Mouse (Mus musculus): ENCODE measurements around the gene Ngly1.

Ngly1 gene

GRCm38 (mm10) chr14:16249171-16249874, at the start of gene Ngly1, which contains the start of gene Oxsm:
TSS of gene Ngly1 (plus strand) at chr14:16249280.
TSS of gene Oxsm (minus strand) at chr14:16249808.
- DNase-seq, result peak; percentile 92

GRCm38 (mm10) chr14:16200220-16200912, 48.7 kb upstream of the Ngly1 start:
- DNase-seq, result no peak

- DNase-seq, result peak; percentile 61
These were observed 48.0 kb upstream of the Ngly1 start for GRCm38 (mm10) chr14:16200969-16201638.

- no peak for DNase-seq
These were observed 47.4 kb upstream of the Ngly1 start for GRCm38 (mm10) chr14:16201673-16202072.

GRCm38 (mm10) chr14:16207722-16208121, 41.4 kb upstream of the Ngly1 start:
- DNase-seq, result no peak

GRCm38 (mm10) chr14:16219015-16219414, 30.1 kb upstream of the Ngly1 start:
- peak; percentile 60 for DNase-seq

GRCm38 (mm10) chr14:16229395-16229794, 19.7 kb upstream of the Ngly1 start:
- no peak for DNase-seq

- DNase-seq, result no peak
These were observed 18.5 kb upstream of the Ngly1 start for GRCm38 (mm10) chr14:16230581-16230980.

GRCm38 (mm10) chr14:16233515-16233914, 15.6 kb upstream of the Ngly1 start:
- no peak for DNase-seq

- no peak for DNase-seq
These were observed 12.6 kb upstream of the Ngly1 start for GRCm38 (mm10) chr14:16236466-16236865.

GRCm38 (mm10) chr14:16242193-16242815, 6.8 kb upstream of the Ngly1 start:
- DNase-seq, result no peak

- DNase-seq, result peak; percentile 89
These were observed 6.0 kb upstream of the Ngly1 start for GRCm38 (mm10) chr14:16242947-16243602.

- no peak for DNase-seq
These were observed 5.4 kb upstream of the Ngly1 start for GRCm38 (mm10) chr14:16243603-16244209.

- no peak for DNase-seq
These were observed 4.7 kb upstream of the Ngly1 start for GRCm38 (mm10) chr14:16244370-16244769.

GRCm38 (mm10) chr14:16245127-16245526, 4.0 kb upstream of the Ngly1 start:
- no peak for DNase-seq

- DNase-seq, result no peak
These were observed 2.7 kb upstream of the Ngly1 start for GRCm38 (mm10) chr14:16246340-16246912.

- DNase-seq, result no peak
These were observed 945 bp upstream of the Ngly1 start for GRCm38 (mm10) chr14:16248135-16248534.

- no peak for DNase-seq
These were observed 400 bp upstream of the Ngly1 start for GRCm38 (mm10) chr14:16248603-16249157.

GRCm38 (mm10) chr14:16250099-16250498, 1.0 kb downstream of the Ngly1 start:
- no peak for DNase-seq

GRCm38 (mm10) chr14:16255745-16256144, 6.7 kb downstream of the Ngly1 start:
- no peak for DNase-seq

GRCm38 (mm10) chr14:16256209-16256608, 7.1 kb downstream of the Ngly1 start:
- no peak for DNase-seq

- no peak for DNase-seq
These were observed 11.5 kb downstream of the Ngly1 start for GRCm38 (mm10) chr14:16260541-16260940.

Data from embryo, embryonic 11 days (tissue).